In genomic region chr4:139225944-139226343, GRCm38 (mm10) we compare ENCODE assay signal across 14 mouse cellular contexts.
"Had no signal": no experiment of that assay in that cellular context is flagged by ENCODE, and none has a peak within 500 bp of the region (broad histone marks: within the 10 kb centered on the region; RNA-seq: fewer than 3 reads in every experiment).

No protein-coding gene starts in this region.

- H3K4me2 ChIP-seq: limb, embryonic 15.5 days; liver, embryonic 12.5 days; lung, embryonic 14.5 days; midbrain, embryonic 12.5 days; neural tube, embryonic 13.5 days had no signal

- ATAC-seq: liver, embryonic 12.5 days; midbrain, embryonic 16.5 days had no signal

- H3K27me3 ChIP-seq: limb, embryonic 15.5 days; liver, embryonic 12.5 days; midbrain, embryonic 12.5 days; neural tube, embryonic 13.5 days had no signal

- H3K27ac ChIP-seq: liver, embryonic 12.5 days; macrophage; midbrain, embryonic 12.5 days; neural tube, embryonic 13.5 days had no signal

- H3K36me3 ChIP-seq: limb, embryonic 15.5 days had no signal

- H3K9me3 ChIP-seq: limb, embryonic 15.5 days; liver, embryonic 12.5 days; midbrain, embryonic 12.5 days; neural tube, embryonic 13.5 days had no signal

- H3K4me3 ChIP-seq: limb, embryonic 15.5 days; liver, embryonic 12.5 days; midbrain, embryonic 12.5 days; neural tube, embryonic 13.5 days had no signal

- DNase-seq: kidney, adult 8-10 months; lung, embryonic 14.5 days; lung, postnatal 10 days; retina, postnatal 1 day; right cerebral cortex, postnatal 4 days; spleen, adult 18-20 months; thymus, adult 18-20 months; thymus, postnatal 14 days had no signal

- H3K9ac ChIP-seq: limb, embryonic 15.5 days; liver, embryonic 12.5 days; lung, embryonic 14.5 days; midbrain, embryonic 12.5 days had no signal
